Mouse (Mus musculus): ENCODE results near the gene Tet2. TPM values are rescaled to one million over a fixed set of nuclear protein-coding genes. Genes with fewer than 3 reads are reported as not detected.
A peak's percentile ranks its signal among the peaks of the same experiment; 100 is the strongest.
"Not testable (repeated sequence)": the region's sequence is repeated elsewhere in the genome, so short reads cannot be mapped to it uniquely, and the experiment has no call there.

Gene Tet2
- total RNA-seq (2022) = 10 to 100 TPM; 40.4 to 51.3 (median 44.4) TPM

DNA sequence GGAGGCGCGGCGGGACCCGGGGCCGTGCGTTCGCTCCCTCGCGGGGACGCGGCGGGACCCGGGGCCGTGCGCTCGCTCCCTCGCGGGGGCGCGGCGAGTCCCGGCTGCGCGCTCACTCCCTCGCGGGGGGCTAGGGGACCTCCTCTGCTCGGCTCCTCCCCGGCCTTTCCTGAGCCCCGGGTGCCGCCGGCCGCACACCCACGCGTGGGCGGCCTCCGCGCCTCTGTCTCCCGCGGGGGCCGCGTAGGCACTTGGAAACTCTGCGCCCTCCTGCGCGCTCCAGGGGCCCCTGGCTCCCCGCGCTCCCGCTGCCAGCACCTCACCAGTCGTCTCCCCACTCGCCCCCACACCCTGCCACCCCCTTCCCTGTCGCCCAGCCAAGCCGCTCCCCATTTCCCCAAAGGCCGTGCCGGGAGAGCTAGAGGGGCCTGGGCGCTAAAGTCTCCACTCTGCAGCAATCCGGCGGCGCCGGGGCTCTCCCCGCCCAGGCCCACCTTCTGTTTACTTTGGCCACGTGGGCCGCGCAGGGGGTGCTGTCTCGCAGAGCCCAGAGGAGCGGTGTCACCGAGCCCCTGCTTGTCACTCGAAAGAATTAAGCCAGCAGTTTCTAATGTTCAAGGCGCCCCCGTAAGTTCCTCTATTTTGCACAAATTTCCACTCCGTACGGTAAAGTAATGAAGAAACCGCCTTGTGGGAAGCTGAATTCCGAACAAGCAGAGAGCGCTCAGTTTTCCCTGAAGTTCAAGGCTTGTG is at the start of gene Tet2:
Gene Tet2, minus strand, starts transcription at position 589 of the 753 bp plus-strand sequence.
- peak; percentile 54 to 65 for DNase-seq (ENCODE audit: low spot score in 2 of 2)

DNA sequence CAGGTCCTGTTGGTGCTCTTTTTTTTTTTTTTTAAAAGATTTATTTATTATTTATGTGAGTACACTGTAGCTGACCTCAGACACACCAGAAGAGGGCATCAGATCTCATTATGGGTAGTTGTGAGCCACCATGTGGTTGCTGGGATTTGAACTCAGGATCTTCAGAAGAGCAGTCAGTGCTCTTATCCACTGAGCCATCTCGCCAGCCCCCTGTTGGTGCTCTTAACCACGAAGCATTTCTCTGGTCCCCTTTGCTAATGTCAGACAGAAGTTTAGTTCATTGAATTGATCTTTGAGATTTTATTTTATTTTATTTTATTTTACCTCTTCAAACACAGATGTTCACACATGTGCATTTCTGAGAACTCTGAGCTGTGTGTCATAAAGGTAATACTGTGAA is 48.1 kb upstream of the Tet2 start:
- DNase-seq (ENCODE audit: low spot score in 2 of 2) = not testable (repeated sequence)

DNA sequence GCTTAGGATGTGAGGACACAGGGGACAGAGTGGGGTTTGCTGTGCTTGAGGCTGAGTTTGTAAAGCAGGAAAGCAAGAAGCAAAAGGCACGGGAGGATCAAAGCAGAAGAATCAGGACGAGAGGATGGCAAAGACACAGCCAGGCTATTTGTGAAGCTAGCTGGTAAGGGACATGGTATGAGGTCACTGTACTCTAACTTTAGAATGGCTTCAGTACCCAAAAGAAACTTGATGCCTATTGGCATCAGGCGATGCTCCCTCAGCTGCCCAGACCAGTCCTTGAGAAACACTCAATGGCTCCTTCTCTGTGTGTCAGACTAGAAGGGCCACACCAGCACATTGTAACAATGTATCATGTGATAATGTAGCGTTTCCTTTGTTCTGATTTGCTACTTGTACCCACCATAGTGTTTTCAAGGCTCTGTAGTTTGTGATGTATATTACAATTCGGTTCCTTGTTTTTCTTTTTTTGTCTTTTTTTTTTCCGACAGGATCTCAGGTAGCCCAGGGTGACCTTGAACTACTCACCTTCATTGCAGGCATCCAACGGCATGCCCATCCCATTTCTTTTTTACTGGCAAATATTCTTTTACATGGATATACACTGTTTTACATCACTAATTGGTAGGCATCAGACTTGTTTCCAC is 45.7 kb upstream of the Tet2 start:
- DNase-seq (ENCODE audit: low spot score in 2 of 2) = no peak

DNA sequence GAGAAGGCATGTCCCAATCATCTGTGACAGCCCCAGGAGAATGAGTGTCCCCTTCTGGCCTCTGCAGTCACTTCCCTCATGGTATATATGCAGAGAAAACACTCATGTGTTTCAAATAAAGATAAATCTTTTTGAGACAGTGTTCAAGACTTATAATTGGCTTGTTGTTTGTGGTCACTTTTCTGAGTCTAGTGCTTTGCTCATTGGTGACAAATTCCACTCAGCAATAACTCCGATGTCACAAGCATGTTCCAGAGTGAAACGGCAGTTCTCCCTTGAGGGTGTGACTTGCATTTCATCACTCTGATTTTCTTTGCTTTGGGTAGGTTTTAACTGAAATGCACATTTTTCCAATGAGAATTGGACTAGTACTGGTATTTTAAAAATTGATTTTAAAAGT is 40.1 kb upstream of the Tet2 start:
- DNase-seq (ENCODE audit: low spot score in 2 of 2) = no peak

DNA sequence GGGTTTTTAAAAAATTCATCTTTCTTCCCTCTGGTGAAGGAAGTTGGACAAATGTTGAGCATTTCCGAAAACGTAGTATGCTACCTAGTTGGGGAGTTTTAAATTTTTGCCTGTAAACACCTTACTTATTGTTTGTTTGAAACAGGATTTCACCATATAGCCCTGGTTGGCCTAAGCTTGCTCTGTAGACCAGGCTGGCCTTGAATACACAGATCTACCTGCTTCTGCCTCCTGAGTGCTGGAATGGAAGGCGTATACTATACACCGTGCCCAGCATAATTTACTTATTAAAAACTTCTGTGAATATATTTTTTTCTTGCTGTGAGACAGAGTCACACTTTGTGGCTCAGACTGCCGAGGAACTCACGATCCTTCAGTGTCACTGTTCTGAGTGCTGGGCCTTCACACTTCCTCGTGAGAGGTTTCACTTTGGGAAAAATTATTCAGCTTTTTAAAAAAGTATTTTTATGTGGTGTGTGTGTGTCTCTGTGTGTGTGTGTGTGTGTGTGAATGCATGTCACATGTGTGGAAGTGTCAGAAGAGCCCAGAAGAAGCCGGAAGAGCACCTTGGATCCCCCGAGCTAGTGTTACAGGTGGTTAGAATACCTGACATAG is 38.6 kb upstream of the Tet2 start:
- DNase-seq (ENCODE audit: low spot score in 2 of 2) = no peak

DNA sequence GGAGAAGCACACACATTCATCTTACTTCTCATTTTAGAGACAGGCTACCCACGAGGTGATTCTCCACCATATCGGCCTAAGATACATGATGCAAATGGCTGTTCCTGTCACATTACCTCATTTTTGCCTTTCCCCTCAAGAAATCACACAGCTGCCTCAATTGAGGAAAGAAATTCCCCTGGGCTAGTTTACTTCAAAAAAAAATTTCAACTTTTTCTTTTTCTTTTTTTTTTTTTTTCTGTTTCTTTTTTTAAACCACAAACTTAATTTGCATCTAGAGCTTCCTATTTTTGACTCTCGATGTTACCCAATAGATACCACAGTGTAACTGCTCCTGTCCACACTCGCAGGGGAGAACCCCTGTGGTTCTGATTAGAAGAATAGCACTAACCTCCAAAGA is 38.0 kb upstream of the Tet2 start:
- DNase-seq (ENCODE audit: low spot score in 2 of 2) = no peak

DNA sequence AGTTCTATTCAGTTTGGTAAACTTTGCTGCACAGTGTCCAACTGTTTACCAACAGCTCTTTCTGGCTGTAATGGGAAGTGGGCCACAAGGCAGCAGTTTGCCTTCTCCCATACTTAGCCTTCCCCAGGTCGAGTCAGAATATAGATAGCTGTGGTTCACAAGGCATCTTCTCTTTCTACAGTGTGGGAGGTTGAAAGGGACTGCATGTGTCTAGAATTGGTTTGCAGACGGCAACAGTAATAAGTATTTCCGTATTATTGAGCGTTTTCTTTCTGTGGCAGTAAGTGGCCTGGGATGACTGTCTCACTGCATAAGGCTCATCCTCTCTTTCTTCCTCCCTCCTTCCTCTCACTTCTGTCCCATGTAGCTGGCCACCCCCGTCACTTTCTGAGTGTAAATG is 37.2 kb upstream of the Tet2 start:
- DNase-seq (ENCODE audit: low spot score in 2 of 2) = no peak

DNA sequence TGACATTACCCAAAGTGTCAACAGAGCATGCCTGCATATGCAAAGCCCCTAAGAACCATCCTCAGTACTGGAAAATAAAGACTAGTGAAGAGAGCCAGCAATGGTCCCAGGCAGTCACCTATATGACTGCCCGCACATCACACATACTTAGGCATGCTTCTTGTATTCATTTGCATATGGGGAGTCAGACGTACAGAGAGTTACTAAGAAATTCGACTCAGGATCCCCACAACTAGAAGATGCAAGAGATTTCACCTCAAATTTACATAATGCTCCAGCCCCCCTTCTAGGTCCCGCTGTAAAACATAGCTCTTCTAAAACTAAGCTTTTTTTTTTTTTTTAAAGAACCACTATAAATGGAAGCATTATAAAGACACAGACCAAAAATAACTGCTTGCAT is 36.6 kb upstream of the Tet2 start:
- DNase-seq (ENCODE audit: low spot score in 2 of 2) = no peak

DNA sequence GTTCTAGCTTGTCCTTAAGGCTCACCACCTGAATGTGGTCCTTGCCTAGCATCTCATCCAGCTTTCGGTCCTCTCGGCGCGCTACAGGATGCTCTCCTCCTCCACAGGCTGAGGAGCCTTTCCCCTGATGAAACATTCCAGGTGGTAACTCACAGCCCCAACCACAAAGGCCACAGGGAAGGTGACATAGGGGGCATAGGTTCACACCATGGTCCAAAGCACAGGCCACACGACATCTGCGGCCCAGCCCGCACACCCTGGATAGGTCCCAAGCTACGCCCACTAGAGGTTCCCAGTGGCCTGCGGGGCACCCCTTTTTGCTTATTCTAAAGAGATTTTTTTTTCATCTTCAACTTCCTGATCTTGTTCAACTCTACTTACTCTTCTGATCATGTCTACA is 34.7 kb upstream of the Tet2 start:
- no peak for DNase-seq (ENCODE audit: low spot score in 2 of 2)

DNA sequence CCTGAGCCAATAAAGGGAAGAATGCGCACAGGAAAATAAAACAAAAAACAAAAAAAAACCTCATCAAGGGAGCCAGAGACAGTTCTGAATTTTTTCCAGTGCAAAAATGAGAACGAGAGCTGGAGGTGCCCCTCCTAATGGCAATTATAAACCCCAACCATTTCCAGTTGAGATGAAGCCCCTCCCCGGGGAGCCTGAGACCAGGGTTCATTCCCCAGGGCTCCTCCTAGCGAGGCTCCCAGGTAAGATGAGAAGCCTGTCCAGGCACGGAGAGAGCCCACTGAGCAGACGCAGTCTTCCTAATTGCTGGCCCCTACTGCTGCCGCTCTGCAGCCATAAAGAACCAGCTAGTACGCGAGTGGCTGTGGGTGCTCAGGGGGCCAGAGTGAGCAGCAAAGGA is 34.2 kb upstream of the Tet2 start:
- DNase-seq (ENCODE audit: low spot score in 2 of 2) = no peak

DNA sequence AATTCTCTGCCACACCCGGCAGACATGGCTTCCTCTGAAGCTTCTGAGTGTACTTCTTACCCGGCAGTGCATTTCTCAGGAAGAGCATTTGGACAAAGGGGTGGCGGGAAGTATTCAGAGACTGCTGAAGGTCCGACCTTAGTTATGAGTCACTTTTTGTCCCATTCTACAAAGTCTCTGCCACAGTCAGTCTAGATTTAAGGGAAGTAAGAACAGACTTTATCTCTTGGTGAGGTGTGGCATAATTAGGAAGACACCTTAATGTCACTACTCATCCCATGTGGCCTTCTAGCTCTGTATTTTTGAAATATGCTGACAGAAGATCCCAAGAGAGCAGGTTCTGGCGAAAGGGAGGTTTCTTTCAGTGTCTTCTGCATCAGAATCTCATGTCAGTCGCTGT is 30.0 kb upstream of the Tet2 start:
- no peak for DNase-seq (ENCODE audit: low spot score in 2 of 2)

DNA sequence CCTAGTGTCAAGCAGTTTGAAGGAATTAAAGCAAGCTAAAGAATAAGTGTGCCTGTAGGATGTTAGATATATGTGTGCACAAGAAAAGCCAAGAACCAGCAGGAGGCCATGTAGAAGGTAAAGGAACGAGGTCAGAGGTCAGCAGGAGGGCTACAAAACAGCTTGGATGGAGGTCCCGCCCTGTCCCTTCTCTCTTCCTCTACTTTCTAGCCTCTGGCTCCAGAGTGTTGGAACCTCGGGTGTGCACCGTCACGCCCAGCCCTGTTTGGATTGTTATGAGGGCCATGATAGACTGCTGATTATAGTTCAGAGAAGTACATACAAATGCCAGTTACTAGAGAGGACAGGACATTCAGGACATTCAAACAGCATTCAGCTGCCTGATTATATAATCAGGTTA is 27.0 kb upstream of the Tet2 start:
- no peak for DNase-seq (ENCODE audit: low spot score in 2 of 2)

DNA sequence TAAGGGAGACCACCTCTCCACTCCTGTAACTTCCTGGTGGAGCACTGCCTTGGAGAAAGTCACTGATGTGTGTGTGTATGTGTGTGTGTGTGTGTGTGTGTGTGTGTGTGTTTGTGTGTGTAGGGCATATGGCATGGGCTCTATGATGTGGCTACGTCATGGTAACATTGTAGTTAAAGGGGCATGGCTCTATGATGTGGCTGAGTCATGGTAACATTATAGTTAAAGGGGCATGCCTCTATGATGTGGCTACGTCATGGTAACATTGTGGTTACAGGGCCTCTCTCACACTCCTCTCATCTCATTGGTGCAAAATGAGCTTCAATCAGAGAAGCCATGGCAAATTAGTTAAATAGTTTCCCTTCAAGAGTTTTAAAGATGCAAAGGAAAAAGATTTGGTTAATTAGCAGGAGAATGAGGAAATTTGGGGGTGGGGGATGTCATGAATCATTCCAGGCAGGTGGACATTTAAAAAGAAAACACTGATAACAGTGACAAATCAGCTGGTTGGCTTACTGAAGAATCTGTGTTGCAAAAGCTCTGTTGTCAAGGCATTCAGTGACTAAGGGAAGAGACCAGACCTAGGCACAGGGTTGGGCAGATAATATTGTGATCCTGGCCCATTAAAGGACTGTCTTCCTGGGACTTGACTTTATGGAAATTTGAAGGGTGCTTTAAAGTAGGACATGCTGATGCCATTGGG is 18.7 kb upstream of the Tet2 start:
- DNase-seq (ENCODE audit: low spot score in 2 of 2) = no peak

DNA sequence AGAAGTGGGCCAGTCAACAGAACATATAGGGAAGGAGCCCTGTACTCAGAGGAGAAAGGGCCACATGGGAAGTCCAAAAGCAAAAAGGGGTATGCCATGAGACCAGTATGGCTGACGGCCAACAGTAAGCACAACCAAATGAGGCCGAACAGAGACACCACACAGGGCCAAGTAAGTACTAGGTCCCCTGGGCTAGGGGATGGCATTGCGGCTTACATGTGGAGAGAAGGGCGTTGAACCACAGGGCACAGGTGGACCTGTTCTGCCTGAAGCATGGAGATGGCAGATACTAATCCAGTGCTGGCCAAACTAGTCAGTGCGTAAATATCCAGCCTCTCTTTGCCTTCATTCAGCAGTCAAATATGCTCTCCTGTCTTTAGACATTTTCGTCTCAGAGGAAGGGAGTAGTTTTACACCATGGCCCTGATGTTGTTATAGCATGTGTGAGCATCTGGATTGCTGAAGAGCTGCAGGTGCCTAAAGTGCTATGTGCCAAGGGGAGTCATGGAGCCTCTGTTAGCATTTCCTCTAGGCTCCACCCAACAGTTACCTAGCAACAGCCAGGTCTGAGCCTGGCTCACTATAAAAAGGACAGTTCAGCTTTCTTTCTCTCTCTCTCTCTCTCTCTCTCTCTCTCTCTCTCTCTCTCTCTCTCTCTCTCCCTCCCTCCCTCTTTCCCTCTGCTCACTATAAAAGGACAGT is 14.6 kb upstream of the Tet2 start:
- DNase-seq (ENCODE audit: low spot score in 2 of 2) = no peak

DNA sequence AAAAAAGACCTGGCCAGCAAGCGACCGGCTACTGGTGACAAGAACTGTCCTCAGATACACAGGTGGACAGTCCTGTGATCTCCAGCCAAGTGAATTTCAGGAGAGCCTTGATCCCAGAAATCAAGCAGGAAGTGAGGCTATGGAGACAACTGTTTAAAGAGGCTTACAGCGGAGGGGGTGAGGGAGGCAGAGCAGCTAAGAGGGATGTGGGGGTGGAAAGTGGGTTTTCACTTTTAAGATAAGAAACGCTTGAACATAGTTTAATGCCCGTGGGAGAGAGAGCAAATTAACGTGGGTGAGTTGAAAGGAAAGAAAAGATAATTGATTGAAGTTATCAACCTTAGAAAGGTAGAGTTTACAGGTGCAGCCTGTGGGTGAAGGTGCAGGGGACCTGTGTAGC is 12.7 kb upstream of the Tet2 start:
- DNase-seq (ENCODE audit: low spot score in 2 of 2) = no peak

DNA sequence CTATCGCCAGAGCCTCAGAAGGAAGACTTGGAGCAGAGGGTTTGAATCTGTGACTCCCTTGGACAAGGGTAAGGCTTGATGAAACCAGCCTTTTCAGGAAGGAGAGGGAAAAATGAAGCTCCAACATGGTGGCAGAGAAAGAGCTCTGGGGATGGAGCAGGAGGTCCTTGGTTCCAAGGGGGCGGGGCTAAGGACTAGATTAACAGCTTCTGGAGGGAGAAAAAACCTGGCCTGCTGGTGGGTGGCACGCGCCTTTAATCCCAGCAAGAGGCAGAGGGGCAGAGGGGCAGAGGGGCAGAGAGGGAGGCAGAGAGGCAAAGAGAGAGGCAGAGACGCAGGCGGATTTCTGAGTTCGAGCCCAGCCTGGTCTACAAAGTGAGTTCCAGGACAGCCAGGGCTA is 12.2 kb upstream of the Tet2 start:
- DNase-seq (ENCODE audit: low spot score in 2 of 2) = no peak

DNA sequence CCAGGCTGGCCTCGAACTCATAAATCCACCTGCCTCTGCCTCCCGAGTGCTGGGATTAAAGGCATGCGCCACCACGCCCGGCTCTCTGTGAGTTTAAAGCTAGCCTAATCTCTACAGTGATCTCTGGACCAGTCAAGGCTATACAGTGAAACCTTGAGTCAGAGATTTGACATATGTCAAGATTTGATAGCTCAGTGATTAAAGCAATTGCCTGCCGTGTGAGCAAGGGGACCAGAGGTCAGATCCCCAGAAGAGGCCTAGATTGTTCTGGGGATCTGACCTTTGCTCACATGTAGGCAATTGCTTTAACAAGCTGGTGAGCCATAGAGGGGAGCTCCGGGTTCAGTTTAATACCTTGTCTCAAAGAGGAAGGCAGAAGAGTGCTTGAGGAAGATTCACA is 10.4 kb upstream of the Tet2 start:
- DNase-seq (ENCODE audit: low spot score in 2 of 2) = no peak

DNA sequence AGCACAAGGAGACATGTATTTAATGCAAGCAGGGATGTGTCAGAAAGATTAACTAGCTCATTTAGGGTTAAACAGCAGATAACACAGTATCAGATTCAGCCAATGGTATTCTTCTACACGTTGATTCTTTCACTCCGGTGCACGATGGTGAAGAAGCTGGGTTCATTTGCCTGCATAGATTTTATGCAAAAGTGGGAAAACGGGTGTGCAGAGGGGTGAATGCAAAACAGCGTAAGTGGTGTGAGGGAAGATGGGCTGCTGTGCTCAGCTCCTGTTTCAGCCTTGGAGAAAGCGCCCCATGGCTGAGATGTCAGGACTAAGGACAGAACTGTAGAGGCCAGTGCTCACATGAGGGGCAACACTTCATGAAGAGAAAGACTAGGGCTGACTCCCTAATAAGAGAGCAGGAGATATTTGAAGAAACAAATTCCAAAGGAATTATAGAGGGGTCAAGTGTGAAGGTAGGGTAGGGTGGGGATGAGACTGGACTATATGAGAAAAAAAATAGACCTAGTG is 9.7 kb upstream of the Tet2 start:
- DNase-seq (ENCODE audit: low spot score in 2 of 2) = no peak

DNA sequence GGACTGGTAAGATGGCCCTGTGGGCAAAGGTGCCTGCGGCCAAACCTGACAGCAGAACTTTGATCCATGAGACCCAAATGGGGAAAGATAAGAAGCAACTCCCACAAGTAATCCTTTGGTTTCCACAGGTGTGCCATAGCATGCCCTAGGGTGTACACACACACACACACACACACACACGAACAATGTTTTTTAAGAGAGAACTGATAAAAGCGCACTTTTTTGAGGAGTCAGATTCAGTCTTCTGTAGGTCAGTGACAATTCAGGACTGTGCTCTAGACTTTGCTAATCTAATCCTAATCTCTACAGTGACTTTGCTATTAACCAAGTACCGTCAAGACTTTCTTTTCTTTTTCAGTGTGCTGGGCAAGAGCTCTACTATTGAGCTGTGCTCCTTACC is 9.2 kb upstream of the Tet2 start:
- DNase-seq (ENCODE audit: low spot score in 2 of 2) = no peak

DNA sequence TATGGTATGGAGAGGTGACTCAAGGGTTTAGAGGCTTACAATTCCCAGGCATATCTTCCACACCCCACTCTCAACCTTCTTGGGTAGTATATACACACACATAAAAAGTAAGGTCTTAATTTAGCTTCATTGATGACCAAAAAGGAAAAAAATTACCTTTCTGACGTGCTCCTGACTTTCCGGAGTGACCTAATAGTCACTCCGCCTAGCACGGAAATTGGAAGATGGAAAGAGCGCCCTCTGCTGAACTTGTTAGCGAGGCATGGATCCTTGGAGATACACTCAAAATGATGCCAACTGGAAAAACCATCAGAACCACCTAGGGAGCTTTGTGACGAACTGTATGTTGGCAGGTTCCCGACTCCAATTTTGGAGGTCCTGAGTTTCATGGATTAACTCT is 7.0 kb upstream of the Tet2 start:
- DNase-seq (ENCODE audit: low spot score in 2 of 2) = no peak

DNA sequence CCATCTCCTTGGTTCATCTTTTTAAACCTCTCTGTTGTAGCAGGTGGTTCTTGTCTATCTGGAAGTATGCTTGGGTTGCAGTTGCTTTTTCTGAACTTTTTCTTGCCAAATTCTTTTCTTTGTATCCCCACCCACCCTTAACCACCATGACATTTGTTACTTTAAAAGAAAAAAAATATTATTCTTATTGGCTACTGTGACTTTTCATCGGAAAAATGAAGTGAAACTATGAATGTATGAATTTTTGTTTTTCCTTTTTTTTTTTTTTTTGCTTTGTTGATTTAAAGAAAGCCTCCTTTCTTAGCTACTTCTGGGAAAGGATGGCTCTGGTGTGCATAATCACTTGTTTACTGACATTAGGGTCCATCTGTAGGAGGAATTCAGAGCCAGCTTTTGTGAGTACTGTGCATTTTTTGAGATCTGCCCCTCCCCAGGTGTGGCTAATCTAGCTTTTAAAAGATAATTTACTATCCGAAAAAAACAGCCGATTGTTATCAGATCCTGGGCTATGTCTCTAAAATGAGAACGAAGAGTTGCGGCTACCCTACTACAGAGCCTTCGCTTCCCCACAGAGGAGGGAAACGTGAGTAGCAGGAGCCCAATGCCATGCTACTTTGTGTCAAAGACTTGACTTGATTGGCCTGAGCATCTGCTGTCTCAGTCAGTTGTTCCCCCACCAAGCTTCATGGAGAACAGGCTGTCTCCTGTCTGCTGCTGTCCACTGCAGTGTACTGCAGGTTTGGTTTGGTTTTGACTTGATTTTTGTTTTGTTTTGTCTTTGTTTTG is 4.6 kb upstream of the Tet2 start:
- no peak for DNase-seq (ENCODE audit: low spot score in 2 of 2)

Data from left cerebral cortex, adult 8-10 months (tissue).